Mouse (Mus musculus): Measurements from ENCODE around the gene Abcc12.

Gene Abcc12

GRCm38 (mm10) chr8:86578693-86579092, 1.8 kb downstream of the Abcc12 start:
- no peak for DNase-seq (ENCODE audit: inconsistent ontology term)

GRCm38 (mm10) chr8:86578076-86578475, 2.4 kb downstream of the Abcc12 start:
- peak; percentile 84 for DNase-seq (ENCODE audit: inconsistent ontology term)

GRCm38 (mm10) chr8:86577547-86577946, 2.9 kb downstream of the Abcc12 start:
- no peak for DNase-seq (ENCODE audit: inconsistent ontology term)

GRCm38 (mm10) chr8:86563674-86564073, 16.8 kb downstream of the Abcc12 start:
- peak; percentile 24 for DNase-seq (ENCODE audit: inconsistent ontology term)

GRCm38 (mm10) chr8:86561737-86562136, 18.7 kb downstream of the Abcc12 start:
- peak; percentile 88 for DNase-seq (ENCODE audit: inconsistent ontology term)

GRCm38 (mm10) chr8:86560688-86561065, 19.8 kb downstream of the Abcc12 start:
- peak; percentile 39 for DNase-seq (ENCODE audit: inconsistent ontology term)

GRCm38 (mm10) chr8:86559947-86560687, 20.4 kb downstream of the Abcc12 start:
- peak; percentile 53 for DNase-seq (ENCODE audit: inconsistent ontology term)

GRCm38 (mm10) chr8:86557186-86558045, 23.1 kb downstream of the Abcc12 start:
- DNase-seq (ENCODE audit: inconsistent ontology term) = no peak

- no peak for DNase-seq (ENCODE audit: inconsistent ontology term)
These were observed 24.9 kb downstream of the Abcc12 start for GRCm38 (mm10) chr8:86555564-86555963.

GRCm38 (mm10) chr8:86554220-86554891, 26.1 kb downstream of the Abcc12 start:
- DNase-seq (ENCODE audit: inconsistent ontology term) = no peak

- no peak for DNase-seq (ENCODE audit: inconsistent ontology term)
These were observed 30.0 kb downstream of the Abcc12 start for GRCm38 (mm10) chr8:86550516-86550915.

- no peak for DNase-seq (ENCODE audit: inconsistent ontology term)
These were observed 34.5 kb downstream of the Abcc12 start for GRCm38 (mm10) chr8:86546001-86546400.

GRCm38 (mm10) chr8:86540906-86541305, 39.6 kb downstream of the Abcc12 start:
- no peak for DNase-seq (ENCODE audit: inconsistent ontology term)

GRCm38 (mm10) chr8:86540376-86540775, 40.1 kb downstream of the Abcc12 start:
- peak; percentile 64 for DNase-seq (ENCODE audit: inconsistent ontology term)

- no peak for DNase-seq (ENCODE audit: inconsistent ontology term)
These were observed 43.9 kb downstream of the Abcc12 start for GRCm38 (mm10) chr8:86536663-86536987.

GRCm38 (mm10) chr8:86535791-86536662, 44.5 kb downstream of the Abcc12 start:
- DNase-seq (ENCODE audit: inconsistent ontology term) = peak; percentile 96

- DNase-seq (ENCODE audit: inconsistent ontology term) = peak; percentile 81
These were observed 45.4 kb downstream of the Abcc12 start for GRCm38 (mm10) chr8:86535068-86535560.

- DNase-seq (ENCODE audit: inconsistent ontology term) = no peak
These were observed 50.8 kb downstream of the Abcc12 start for GRCm38 (mm10) chr8:86529714-86530113.

- DNase-seq (ENCODE audit: inconsistent ontology term) = no peak
These were observed 53.0 kb downstream of the Abcc12 start for GRCm38 (mm10) chr8:86527336-86528029.

- DNase-seq (ENCODE audit: inconsistent ontology term) = no peak
These were observed 53.7 kb downstream of the Abcc12 start for GRCm38 (mm10) chr8:86526808-86527207.

GRCm38 (mm10) chr8:86514203-86514602, 66.3 kb downstream of the Abcc12 start:
- no peak for DNase-seq (ENCODE audit: inconsistent ontology term)

Measured in Muller cell, postnatal 12 days (primary cell).